Mouse (Mus musculus) spleen, postnatal 4 days (tissue): ENCODE measurements around the gene Ski.
"Not testable (repeated sequence)": the region's sequence is repeated elsewhere in the genome, so short reads cannot be mapped to it uniquely, and the experiment has no call there.

ENCODE experiments used
- DNase-seq, 2 experiments: peaks; one replicate each; pipeline ENCODE4 v3.0.0; 2022; ENCODE audit warnings: low spot score in 2 of 2

Gene Ski

DNA sequence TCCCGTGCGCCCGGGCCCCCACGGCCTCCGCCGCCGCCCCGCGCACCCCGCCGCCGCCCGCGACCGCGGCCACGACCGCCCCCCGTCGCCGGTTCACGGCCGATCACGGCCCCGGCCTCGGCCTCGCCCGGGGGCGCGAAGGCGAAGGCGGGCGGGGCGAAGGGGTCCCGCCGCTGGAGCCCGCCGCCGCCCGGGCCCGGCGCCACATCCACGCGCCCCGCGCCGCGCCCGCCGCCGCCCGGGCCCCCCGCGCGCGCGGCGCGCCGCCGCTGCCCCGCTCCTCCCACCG is at the start of gene Ski:
TSS of gene Ski (minus strand) at position 41 of the 289 bp plus-strand sequence.
- no peak for DNase-seq

DNA sequence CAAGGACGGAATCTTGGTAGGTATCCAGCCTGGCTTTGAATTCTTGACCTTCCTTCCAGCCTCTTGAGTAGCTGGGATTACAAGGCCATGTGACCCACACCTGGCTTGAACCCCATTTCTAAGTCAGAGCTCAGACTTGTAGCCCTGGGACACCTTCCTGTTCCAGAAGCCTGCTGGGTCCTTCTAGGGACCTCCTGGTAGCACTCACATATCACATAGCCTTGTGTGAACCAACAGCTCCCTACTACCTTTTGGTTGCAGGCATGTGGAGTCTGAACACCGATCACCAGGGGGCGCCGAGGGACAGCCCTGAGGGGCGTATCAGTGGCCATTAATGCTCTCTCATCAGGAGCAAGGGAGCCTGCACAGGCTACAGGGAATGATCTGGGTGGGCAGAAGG is 46.0 kb upstream of the Ski start:
- peak; percentile 43 to 76 for DNase-seq

DNA sequence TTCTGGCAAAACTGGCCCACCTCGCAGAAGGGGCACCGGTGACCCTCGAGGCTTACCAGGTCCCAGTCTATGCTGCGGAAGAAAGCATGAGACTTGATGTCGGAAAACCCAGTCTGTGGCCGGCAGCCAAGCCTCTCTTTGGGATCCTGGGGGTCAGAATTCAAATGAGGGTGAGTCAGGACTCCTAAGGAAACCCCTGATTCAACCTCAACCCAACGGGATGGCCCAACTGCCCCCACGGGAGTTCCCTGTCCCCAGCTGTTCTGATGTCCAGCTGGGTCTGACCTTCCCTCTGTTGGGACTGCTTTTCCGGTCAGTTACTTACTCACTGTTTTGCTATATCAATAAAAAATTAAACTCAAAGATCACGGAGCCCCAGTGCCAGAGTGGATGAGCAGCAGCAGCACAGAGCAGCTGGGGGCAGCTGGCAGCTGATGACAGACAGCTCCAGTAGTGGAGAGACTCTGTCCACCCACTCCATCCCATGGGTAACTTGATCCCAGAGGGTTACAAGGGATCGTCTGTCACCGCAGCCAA is 45.3 kb upstream of the Ski start:
- DNase-seq, result no peak

DNA sequence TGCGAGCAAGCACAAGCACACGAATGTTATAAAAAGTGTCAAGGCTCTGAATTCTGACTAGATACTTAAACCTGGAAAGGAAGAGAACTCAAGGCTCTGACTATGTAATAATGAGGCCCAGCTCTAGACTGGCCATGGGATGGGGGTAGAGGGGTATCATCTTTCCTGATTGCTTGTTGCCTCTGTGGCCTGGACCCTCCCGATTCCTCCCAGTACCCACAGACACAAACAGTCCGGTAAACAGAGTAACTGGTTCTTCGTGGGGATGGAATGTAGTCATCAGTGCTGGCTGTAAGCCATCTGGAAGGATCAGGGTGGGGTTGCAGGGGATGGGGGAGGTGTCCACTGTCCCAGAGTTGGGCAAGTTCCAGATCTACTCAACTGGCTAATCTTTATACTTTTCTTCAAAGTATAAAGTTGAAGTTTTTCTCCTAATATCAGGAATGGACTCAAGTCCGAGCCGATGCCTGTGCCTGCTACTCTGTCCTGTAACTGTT is 44.7 kb upstream of the Ski start:
- no peak for DNase-seq

DNA sequence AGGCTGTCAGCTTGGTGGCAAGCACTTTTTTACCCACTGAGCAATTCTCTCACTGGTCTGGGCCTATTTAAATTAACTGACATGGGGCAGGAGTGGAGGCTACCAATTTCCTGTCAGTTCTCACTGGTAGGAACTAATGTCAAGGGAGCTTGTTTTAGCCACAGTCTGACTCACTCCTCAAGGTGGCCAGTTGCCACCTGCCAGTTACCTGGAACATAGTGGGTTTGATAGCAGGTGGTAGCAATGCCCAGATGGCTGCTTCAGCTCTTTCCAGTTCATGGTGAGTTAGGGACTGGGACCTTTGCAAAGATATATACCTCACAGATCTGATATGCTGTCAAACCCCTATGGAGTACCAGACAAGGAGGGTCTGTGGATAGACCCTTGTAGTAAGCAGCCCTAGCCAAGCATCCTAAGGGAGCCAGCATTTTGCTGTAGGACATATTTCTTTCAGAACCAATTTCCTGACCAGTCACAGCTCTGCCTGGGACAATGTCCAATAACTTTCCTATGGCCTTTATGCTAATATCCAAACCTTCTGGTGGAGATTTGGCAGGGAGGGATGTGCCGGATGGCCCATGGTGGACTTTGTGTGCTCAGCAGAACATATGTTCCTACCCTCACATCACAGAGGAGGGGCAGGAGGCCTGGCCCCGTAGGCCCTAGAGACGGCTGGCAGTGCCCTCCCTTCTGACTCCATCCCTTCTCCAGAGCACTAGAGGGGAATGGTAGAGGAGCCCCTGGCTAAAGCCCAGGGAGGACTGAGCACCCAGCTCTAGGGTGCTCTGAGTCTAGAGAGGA is 42.3 kb upstream of the Ski start:
- DNase-seq, result no peak

DNA sequence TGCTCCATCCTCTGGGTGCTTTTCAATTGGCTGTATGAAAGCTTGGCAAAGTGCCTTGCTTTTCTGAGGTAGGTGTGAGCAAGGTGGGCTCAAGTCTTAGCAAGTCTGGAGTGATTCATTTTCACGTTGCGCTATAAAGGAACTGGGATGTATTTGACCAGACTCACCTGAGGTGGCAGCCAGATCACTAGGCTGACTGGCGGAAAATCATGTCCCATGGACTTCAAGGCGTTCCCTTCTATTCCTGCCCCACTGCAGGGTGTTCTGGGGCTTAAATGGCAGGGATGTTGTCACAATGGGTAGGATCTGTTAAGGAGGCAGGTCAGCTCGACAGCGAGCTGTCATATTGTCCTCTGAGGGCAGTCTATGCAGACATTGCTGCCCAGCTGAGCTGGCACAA is 29.9 kb upstream of the Ski start:
- DNase-seq, result no peak

DNA sequence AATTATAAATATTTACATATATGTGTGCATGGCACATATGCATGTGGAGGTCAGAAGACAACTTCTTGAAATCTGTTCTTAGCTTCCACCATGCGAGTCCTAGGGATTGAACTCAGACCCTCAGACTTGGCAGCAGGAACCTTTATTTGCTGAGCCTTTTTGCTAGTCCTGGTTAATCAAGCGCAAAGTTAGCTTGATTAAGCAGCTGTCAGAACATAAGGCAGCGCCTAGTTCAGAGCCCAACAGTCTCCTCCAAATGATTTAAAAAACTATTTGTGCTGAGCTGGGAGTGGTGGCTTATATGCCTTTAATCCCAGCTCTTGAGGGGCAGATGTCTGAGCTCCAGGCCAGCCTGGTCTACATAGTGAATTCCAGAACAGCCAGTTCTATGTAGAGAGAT is 28.8 kb upstream of the Ski start:
- no peak for DNase-seq

DNA sequence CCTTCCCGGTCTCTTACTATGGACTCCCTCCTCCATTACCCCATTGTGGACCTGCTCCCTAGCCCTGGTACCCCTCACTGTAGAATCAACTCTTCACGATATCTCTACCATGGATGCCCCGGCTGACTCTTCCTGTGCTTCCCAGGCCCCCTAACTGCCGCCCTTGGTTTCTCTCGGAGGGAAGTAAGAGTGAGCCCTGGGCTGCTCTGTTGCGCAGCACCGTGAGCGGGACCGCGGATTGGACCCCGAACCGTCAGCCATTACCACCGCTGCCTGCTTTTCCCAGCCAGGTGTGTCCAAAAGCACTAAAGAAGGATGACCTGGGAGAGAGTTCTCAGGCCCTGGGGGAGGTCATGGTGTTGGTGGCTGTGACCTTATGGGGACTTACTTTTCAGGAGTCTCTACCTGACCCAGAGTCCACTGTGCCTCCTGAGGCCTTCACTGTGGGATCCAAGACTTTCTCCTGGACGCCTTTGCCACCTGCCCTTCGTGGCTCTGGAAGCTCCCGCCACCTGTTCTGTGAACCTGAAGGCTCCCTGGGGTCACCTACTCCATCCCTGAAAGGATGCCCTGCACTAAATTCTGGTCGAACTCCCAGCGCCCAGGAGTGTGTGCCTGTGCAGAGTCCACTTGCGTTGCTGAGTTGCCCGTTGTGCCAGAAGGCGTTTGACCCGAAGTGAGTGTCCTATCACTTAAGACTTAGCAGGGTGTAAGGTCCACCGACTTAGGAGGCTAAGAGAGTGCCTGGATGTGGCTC is 28.1 kb upstream of the Ski start:
- DNase-seq, result peak in 1 of 2 experiments; percentile 70

DNA sequence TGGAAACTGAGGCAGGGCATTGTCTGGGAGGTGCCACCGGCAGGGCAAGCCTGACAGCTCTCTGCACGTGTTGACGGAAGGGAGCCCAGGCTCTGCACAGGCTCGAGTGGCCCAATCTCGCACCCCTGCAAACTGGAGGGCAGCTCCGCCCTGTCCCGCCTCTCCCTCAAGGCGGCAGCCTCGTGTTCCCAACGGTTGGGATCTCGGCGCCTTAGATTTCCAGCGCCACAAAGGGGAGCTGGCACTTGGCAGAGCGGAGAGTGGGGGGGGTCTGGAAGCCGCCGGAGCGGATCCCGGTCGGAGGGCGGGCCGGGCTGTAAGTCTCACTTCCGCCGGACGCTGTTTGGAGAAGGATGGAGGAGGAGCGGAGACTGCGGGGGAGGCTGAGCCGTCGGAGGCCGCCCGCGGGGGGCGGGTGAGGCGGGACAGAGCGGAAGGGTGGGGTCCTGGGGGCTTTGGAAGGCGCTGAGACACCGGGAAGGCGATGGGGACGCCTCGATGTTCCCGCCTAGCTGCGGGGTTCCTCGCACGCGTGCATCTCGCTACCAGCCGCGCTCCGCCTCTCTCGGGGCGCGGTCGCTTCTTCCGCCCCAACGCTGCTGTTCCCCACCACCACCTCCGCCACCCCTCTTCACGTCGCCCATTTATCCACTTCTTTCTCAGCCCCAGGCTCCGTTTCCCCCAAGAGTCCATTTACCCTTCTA is 27.4 kb upstream of the Ski start, which contains the start of gene Faap20:
TSS of gene Faap20 (plus strand) at position 155 of the 704 bp plus-strand sequence.
- peak; percentile 78 to 89 for DNase-seq

DNA sequence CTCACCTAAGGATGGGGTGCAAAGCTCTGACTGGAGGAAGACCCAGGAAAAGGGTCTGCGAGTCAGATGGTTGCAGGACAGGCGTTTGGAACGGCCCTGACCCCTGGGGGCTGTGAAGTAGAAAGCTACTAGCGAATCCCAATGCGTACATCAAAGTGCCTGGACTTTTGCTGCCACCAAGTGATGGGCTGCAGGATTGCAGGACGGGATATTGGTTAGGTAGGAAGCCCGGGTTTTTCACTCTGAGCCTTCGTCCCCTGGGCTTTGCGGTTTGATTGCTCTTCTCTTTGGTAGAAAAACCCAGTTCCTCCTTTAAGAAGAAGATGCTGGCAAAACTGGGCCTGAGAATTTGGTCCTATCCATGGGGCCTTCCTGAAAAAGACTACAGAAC is 26.9 kb upstream of the Ski start:
- DNase-seq, result peak; percentile 89 to 93

DNA sequence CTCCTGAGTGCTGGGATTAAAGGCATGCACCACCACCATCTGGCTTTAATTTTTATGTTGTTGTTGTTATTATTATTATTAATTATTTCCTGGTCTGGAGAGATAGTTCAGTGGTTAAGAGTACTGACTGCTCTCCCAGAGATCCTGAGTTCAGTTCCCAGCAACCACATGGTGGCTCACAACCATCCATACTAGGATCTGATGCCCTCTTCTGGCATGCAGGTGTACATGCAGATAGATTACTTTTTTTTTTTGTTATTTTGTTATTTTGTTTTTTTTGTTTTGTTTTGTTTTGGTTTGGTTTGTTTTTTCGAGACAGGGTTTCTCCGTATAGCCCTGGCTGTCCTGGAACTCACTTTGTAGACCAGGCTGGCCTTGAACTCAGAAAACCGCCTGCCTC is 25.7 kb upstream of the Ski start:
- DNase-seq, result not testable (repeated sequence)

DNA sequence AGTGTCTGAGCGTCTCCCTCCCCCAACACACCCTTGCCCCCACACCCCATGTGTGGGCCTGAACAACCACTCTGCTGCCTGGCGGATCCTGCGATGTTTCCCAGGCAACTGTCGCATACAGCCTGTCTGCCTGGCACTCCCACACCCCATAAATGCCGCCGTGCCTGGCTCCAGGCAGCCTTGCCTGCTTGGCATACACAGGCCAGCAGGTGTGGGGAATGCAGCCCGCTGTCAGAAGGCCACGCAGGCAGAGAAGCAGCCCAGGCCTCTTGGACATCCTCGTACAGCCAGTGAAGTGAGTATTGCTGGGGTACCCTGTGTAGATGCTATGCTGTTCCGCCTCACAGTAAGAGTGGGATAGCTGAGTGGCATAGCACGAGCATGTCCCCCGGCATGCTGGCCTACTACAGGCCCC is 24.3 kb upstream of the Ski start:
- no peak for DNase-seq

DNA sequence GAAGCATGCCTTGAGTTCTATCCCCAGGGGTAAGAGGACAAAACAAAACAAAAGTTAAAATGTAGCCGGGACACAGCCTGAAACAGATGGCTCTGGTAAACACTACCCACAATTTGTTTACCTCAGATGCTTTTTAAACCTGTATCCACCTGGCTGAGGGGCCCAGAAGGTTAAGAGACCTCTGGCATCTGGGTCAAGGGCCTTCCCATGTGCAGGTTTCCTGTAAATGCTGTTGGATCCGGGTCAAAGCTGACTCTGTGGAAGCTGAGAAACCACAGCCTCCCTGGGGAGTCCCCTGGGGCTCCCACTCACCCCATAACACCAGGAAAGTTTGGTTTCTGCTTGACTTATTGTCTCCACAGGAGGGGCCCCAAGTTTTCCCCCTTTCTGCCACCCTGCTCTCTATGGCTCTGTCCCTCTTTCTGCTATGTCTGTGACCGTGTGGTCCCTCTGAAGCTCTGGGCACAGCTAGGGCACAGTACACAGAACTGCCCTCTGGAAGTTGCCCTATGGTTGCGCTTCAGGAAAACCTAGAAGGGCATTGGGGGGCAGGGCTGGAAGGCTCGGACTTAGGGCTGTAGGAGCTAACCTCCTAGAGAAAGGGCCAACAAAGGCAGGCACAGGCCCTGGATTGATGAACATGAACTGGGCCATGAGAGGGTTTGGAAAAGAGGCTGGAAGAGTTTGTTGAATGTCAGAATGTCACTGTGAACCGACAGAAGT is 23.5 kb upstream of the Ski start:
- DNase-seq, result no peak

DNA sequence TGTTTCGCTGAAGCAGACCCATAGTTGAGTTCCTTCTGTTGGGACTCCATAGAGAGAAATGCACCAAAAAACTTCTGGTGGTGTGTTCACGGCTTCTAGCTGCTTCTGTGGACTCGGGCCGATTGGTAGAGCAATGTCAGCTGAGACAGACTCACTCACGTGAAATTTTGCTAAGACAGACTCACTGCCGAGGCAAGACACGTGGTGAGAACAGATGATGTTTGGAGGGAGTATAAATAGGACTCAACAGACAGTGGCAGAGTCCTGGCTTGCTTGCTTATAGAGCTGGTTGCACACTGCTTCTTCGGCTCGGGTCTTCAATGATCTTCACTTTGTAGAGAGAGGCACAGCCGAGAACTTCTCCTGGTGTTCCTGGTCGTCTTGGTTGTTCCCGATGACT is 20.8 kb upstream of the Ski start:
- no peak for DNase-seq

DNA sequence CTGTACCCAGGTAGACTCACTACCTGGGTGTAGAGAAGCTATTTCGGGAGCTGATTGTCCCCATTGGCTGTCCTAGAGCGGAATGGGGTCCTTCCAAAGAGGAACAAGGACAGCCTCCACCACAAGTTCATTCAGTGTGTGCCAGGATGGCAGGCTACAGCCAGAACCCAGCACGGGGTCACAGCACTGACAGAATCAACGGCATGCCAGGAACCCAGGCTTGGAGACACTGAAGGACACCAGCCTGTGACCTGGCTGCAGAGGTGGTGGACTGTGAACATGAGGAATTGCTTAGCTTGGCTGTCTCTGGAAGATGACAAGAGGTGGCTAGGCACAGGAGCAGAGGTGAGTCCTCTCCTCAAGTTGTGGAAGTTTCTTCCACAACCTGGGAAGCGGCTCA is 19.9 kb upstream of the Ski start:
- no peak for DNase-seq

DNA sequence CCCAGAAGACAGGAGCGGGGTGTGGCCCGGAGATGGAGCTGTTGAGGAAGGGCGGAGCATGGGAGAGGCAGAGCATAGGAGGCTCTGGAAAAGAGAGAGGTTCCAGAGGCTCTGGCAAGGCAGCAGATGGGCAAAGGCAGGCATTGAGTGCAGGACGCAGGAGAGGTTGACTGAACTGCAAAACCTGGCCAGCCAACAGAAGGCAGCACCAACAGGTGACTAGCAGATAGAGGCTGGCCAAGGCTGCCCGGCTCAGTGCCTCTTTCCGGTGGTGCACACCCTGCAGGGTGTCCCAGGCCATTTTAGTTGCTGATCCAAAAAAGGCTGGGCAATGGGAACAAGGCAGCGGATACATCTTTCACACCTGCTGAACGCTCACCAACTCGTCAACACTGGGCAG is 19.4 kb upstream of the Ski start:
- DNase-seq, result no peak

DNA sequence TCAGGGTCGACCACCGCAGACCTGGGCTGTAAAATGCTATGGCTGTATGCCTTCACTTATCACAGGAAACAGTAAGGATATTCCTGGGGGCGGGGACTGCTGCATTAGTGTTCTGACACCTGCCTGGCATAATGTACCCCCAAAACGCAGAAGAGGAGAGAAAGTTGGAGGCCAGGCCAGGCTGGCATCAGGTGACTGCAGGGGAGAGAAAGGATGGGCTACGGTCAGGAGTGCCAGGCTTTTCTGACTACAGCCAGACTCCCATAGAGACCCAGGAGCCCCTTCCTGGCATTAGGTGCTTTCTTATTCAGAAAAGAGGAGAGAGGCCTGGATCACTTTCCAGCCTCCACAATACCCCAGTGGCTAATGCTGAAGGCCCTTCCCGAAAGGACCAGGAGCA is 17.1 kb upstream of the Ski start:
- DNase-seq, result no peak

DNA sequence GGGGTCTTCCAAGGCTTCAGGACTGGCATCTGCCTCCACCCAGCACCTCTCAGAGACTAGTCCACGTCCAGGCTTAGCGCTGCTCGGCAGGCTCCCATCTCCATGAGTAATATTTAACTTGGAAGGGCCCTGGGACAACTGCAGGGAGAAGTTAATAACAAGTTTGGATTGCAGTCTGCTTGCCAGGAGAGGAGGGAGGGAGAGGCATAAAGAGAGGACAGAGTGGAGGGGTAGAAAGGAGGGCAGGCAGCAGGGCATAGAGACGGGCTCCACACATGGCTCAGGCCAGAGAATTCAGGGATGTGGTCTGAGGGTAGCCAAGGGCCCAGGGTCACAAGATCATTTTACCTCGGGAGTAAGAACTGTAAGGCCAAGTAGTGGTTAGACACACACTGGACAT is 15.9 kb upstream of the Ski start:
- DNase-seq, result no peak

DNA sequence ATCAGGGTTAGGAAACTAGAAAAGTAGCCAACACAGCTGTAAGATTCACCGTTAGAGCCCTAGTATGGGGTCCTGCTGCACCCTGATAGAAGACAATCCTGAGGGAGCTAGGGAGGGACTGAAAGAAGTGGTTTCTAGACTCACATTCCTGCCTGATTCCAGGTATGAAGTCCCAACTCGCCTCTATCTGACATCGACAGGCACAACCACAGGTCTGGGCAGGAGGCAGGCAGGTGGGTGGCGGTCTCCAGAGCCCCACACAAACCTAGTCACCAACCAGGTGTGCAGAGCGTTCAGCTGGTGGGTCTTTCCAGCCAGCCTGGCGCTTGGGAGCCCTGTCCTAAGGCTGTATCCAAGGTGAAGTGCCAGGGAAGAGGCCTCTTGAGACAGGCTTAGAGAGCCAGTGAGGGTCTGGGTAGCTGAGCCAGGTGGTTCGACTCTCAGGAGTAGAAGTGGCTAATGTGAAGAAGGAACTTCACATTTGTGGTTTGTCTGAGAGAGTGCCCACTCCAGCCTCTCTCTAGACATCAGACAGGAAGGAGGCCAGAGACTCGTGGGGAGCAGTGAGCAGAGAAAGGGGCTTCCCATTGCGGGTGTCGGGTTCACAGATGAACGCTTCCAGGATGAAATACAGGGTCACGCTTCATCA is 14.5 kb upstream of the Ski start:
- DNase-seq, result no peak

DNA sequence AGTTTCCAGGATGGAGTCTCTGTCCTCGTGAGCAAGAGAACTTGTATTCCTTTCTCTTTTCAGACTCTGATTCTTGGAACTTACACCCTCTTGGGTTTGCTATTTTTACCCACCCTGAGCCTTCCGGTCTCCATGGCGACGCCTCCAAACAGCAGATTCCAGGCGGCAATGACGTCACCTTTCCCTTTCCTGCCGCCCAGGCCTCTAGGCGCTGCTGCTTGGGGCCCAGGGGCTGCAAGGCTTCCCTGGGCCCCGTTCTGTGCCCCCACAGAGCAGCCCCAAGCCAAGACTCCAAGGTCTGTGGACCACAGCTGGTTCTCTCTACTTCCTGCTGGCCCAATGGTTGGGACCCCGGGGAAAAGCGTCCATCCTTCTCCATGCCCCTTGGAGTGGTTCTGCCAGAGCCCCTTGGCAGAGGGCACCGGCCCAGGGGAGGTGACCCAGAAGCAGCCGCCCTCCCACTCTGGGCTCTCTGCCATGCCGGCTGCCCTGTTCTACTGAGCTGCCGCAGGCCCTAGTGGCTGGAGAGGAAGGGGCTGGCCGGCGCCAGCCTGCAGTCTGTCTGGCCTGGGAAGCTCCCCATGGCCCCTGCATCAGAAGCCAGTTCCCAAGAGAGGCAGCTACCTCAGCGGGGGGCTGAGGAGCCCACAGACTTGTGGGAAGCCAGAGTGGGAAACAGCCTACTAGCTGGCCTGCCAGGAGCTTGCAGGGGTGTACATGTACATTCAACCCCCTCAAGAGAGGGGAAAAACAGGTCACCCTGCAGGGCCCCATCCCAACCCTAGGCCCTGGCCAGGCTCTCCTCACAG is 13.1 kb upstream of the Ski start:
- DNase-seq, result no peak
